Mouse (Mus musculus): Measurements from ENCODE around the gene Znhit2.

The Znhit2 gene

DNA sequence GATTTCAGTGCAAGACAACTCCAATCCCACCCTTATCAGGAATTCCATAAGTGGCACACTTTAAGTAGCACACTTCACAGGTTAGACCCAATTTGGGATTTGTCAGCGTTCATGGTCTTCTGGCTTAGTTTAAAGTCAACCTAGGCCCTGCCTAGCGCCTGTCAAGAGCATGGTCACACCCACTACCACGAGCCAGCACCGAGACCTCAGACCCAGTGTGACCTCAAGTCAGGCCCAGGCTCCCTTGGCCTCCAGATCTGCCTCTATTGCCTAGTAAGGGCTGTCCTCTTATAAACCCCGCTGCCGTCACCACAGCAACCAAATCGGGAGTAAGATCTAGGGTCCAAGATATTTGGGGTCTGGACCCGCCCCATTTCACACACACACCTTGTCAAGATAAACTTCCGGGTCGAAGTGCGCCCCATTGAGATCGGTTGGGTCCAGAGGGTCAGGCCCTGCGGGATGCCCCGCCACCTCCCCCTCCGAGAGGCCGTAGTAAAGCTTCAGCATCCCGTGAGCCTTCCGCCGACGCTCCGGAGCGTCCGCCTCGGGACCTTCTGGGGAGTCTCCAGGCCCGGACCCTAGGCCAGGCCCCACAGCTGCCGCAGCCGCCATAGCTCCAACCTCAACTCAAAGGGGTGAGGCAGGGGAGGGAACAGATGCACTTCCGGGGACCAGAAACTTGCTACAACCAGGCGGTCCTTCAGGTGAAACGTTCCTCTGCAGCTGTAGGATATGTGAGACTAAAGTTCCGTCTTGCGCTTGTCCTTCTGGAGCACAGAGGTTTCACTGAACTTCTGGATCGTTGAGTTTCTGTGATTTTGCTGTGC is 15.8 kb downstream of the Znhit2 start, which contains the start of gene Vps51:
Gene Vps51, minus strand, starts transcription at position 668 of the 830 bp plus-strand sequence.
- DNase-seq = peak; percentile 86

DNA sequence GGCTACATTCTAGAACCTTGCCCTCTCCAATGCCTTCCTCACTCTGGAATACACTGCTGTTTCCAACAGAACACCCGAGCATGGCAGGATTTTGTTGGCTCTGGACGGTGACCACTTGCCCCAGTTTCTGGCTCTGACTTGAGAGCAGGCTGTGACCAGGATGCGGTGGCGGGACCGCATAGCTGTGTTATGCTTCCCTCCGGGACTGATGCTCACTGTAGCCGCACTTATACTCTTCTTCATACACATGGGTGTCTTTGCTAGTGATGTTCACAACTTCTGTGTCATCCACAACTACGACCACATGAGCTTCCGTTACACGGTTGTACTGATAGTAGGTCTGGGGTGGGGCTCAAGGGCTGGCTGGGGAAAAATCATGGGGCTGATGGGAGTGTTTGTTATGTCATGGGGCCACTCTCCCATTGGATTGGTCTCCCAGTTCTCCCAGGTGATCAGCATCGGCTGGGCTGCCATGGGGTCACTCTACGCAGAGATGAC is 19.0 kb downstream of the Znhit2 start, which contains the start of gene Tmem262:
Gene Tmem262, plus strand, starts transcription at position 51 of the 498 bp plus-strand sequence.
- DNase-seq = no peak

GRCm38 (mm10) chr19:6082156-6082555 is 21.2 kb downstream of the Znhit2 start, which contains the start of gene Gm28374:
TSS of gene Gm28374 (minus strand) at chr19:6082256.
- no peak for DNase-seq

DNA sequence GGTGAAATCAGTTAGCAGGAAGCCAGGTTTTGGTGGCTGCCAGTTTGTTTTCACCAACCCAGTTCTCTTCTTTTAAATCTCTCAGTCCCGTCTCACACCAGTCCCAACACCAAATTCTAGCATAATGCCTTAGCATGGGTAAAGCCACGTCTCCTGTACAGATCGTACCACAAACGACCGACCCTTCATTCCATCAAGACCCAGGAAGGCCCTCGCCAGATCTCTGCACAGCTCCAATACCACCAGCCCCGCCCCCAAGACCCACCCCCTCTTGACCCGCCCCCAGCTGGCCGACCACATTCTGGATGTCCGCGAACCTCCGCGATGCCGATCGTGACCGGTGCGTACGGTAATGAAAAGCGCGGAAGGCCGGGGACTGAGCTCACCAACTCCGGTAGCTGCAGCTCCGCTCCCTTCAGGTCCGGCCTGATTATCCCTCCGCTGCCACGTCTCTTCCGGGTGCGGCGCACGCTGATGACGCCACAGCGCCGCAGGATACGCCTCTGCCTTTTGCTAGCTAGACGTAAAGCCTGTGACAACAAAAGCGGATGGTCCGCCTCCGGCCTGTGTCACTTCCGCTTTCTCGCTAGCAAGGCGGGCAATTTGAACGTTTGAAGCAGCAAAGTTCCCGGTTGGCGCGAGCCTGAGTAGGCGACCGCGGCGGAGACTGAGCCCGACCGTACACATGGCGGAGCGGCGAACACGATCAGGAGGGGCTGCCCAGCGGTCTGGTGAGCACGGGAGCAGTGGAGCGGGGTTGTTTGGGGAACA is 23.7 kb downstream of the Znhit2 start, which contains the start of the genes Zfpl1 and Cdca5:
Gene Zfpl1, minus strand, starts transcription at position 479 of the 771 bp plus-strand sequence.
Gene Cdca5, plus strand, starts transcription at position 506 of the 771 bp plus-strand sequence.
- DNase-seq = peak; percentile 96

DNA sequence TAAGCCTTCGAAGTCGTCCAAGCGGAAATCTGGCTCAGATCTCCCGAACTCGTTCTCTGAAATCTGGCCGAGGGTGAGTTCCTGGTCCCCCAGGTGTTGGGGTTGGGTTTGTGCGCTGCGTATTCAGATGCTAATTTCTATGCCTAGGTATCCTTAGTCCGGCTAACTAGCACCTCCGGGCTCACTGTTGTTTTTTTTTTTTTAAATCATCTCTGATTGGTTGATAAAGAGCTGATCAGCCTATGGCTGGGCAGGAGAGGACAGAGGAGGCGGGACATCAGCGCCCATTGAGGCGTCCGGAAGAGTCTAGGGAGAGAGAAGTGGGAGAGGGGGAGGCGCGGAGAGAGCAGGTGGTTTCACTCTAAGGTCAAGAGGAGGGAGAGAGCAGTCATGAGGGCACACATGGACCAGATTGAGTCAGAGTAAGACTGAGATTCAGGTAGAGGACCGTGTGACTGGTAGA is 24.5 kb downstream of the Znhit2 start:
- DNase-seq = peak; percentile 73

GRCm38 (mm10) chr19:6088841-6089240 is 27.8 kb downstream of the Znhit2 start:
- DNase-seq = no peak

DNA sequence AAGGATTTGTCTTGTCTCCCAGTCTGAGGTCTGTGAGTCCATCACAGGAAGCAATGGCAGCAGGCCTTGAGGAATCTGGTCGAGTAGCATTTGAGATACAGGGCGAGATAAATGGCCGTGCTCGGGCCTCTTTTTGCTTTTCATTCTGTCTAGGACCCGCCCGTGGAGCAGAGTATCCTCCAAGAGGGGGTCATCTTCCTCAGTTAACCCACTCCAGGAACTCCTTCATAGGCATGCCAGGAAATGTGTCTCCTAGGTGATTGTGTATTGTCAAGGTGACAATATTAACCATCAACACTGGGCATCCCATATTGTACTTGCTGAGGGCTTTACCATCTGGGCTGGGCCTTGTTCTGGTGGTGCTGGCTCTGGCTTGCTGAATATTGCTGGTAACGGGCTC is 33.1 kb downstream of the Znhit2 start, which contains the start of gene AC131692.1:
Gene AC131692.1, plus strand, starts transcription at position 301 of the 400 bp plus-strand sequence.
- DNase-seq = no peak

DNA sequence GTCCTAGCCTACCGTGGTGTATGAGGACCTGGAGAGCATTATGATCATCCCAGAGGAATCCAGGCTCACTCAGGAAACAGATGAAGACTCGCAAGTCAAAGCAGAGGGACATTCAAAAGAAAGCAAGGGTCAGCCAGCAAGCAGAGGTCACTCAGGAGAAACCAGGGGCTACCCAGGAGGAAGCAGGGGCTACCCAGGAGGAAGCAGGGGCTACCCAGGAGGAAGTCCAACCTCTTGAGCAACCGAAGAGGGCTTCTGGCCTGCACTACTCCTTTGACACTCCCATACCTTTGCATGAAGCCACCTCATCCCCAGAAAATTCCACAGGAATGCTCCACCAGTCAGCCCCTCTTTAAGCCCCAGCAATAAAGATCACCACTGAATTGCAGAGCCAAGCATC is 36.9 kb downstream of the Znhit2 start:
- no peak for DNase-seq

DNA sequence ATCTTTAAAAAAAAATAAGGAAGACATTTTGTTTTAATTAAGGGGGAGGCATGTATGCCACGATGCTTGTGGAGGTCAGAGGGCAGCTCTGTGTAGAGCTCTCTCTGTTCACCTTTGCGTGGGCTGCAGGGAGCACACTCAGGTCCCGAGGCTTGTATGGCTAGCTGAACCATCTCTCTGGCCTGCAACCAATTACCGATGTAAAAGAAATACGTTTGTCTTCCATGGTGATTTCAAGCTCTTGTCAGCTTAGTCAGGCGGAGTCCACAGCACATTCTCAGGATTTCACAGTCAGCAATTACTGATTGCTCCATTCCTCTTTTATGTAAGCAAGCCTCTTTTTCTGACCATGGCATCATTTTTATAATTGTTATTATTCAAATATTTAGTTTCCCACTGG is 40.2 kb downstream of the Znhit2 start:
- DNase-seq = no peak

DNA sequence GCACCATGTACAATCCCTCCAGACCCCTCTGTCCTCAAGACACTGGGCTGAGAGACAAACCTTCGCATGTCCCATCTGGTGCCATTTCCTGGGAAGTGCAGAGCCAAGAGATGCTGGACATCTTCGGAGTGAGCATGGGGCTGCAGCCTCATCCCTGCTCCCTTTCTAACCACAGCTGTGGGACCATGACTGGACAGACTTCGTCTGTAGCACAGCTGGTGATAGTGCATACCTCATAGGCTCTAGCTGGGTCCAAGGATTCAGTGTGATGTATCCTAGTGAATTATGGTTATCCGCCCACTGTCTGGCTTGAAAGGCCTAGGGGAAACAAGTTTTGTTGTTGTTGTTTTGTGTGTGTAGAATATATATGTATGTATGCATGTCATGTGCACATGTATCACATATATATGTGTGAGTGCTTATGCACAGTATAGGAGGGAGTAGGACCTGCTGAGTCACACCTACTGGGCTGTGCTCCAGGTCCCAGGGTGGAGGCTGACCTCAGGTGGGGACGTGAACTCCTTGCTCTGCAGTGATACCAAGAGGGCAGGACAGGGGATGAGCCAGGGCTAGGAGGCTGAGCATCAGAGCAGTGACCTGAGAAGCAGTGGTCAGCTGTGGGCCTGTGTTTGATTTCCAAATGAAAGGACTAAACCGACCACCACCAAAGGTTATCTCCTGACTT is 41.3 kb downstream of the Znhit2 start:
- DNase-seq = no peak

DNA sequence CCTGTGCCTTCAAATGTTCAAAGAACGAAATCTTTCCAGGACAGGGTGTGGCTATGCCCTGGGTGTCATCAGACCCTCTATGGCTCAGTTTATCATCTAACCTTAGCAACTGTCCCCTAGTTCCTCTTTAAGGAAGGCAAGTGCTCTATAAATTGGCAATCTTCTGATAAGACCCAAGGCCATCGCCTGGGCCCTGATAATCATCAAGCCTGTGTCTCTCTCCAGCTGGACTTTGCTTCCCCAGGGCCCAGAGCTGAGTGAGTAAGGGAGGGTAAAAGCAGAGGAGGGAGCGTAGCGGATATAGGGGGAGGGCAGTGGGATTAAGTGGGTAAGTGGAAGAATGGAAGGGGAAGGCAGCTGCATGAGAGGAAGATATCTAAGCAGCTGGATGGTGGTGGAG is 43.5 kb downstream of the Znhit2 start:
- DNase-seq = no peak

DNA sequence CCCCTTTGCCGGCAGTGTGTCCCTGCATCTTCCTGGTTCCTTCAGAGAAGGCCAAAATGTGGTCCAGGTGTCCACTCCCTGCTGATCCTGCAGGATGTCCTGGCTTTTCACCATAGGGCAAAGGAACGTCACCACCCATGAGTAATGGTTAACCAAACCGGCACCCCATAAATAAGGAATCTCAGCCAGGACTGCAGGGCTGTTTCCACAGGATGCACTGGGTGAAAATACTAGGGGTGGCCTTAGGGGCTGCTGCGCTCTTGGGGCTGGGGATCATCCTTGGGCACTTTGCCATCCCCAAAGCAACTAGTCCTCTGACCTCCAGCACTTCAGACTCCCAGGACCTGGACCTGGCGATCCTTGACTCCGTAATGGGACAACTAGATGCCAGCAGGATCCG is 44.6 kb downstream of the Znhit2 start, which contains the start of gene Naaladl1:
Gene Naaladl1, plus strand, starts transcription at position 197 of the 400 bp plus-strand sequence.
- no peak for DNase-seq
